Comparison of ENCODE assay signal across 12 mouse cellular contexts in genomic region chr15:28105956-28106355, GRCm38 (mm10).
DNase-seq lines count a peak whose midpoint lies in the region; ATAC-seq and TF ChIP-seq lines count a peak whose summit lies in the region.
"Had no signal": no experiment of that assay in that cellular context is flagged by ENCODE, and none has a peak within 500 bp of the region (broad histone marks: within the 10 kb centered on the region; RNA-seq: fewer than 3 reads in every experiment).

No protein-coding gene starts in this region.

- peak overlapping the region; percentile 45; the same call in 1 of the 2 replicates for H3K27ac ChIP-seq in heart, embryonic 15.5 days
- no peak overlapping the region for H3K27ac ChIP-seq in lung, postnatal 0 days (ENCODE audit: low read length)
- H3K27ac ChIP-seq: embryonic facial prominence, embryonic 15.5 days; macrophage had no signal

- peak; percentile 4 for DNase-seq in heart, adult 8-10 months (ENCODE audit: low spot score)
- no peak for DNase-seq in heart, postnatal 25 days (ENCODE audit: low spot score)
- peak; percentile 4 to 31 for DNase-seq in adrenal gland, postnatal 36 days
- peak; percentile 50 for DNase-seq in lung, postnatal 0 days (ENCODE audit: low spot score)
- DNase-seq in urinary bladder, adult 18-20 months (ENCODE audit: low spot score in 2 of 2), result no peak
- no peak for DNase-seq in frontal cortex, adult 2 months (ENCODE audit: extremely low spot score in 1 of 2, low spot score in 1 of 2)
- no peak for DNase-seq in thymus, postnatal 4 days
- DNase-seq: cerebellum, adult 9-11 months had no signal

- H3K9ac ChIP-seq in heart, embryonic 15.5 days, result no peak overlapping the region
- H3K9ac ChIP-seq in lung, postnatal 0 days (replicated peaks; ENCODE audit: low read depth), result no peak overlapping the region
- H3K9ac ChIP-seq: embryonic facial prominence, embryonic 15.5 days had no signal

- TF ChIP-seq CTCF in lung, postnatal 0 days (IDR thresholded peaks at IDR 0.05), result no peak

- H3K27me3 ChIP-seq in heart, embryonic 15.5 days, result no peaks in the 10 kb centered on the region
- H3K27me3 ChIP-seq in lung, postnatal 0 days (replicated peaks; ENCODE audit: insufficient read depth, low read length), result no peaks in the 10 kb centered on the region
- H3K27me3 ChIP-seq: embryonic facial prominence, embryonic 15.5 days had no signal

- 44% methylated on average over 5 of the region's 5 CpGs for WGBS in heart, embryonic 15.5 days
- WGBS in lung, postnatal 0 days, result 43% methylated on average over 5 of the region's 5 CpGs

- intact Hi-C loops in heart, postnatal 25 days (cut with DNase I), result no loop called here

- H3K36me3 ChIP-seq in heart, embryonic 15.5 days, result no peaks in the 10 kb centered on the region
- H3K36me3 ChIP-seq in lung, postnatal 0 days (ENCODE audit: insufficient read depth, low read length), result no peaks in the 10 kb centered on the region
- H3K36me3 ChIP-seq: embryonic facial prominence, embryonic 15.5 days had no signal

- peak; percentile 50 for TF ChIP-seq EP300 in lung, postnatal 0 days (IDR thresholded peaks at IDR 0.05)

- peak; percentile 84 for ATAC-seq in heart, embryonic 15.5 days (replicated peaks; ENCODE audit: insufficient number of reproducible peaks, insufficient read depth, low FRiP score, low read depth)
- peak; percentile 80 for ATAC-seq in lung, postnatal 0 days
- ATAC-seq: CD4-positive, CD25-positive, alpha-beta regulatory T cell, adult 4 months had no signal

- H3K9me3 ChIP-seq in heart, embryonic 15.5 days (replicated peaks), result no peaks in the 10 kb centered on the region
- H3K9me3 ChIP-seq in lung, postnatal 0 days (ENCODE audit: low read length), result no peaks in the 10 kb centered on the region
- H3K9me3 ChIP-seq: embryonic facial prominence, embryonic 15.5 days had no signal

- no peaks in the 10 kb centered on the region for H3K4me1 ChIP-seq in heart, embryonic 15.5 days (replicated peaks)
- no peaks in the 10 kb centered on the region for H3K4me1 ChIP-seq in lung, postnatal 0 days (ENCODE audit: insufficient read depth, low read depth, low read length)
- H3K4me1 ChIP-seq: embryonic facial prominence, embryonic 15.5 days had no signal

- H3K4me2 ChIP-seq in heart, embryonic 15.5 days, result no peak overlapping the region
- no peak overlapping the region for H3K4me2 ChIP-seq in lung, postnatal 0 days (replicated peaks; ENCODE audit: low read depth, low read length)
- H3K4me2 ChIP-seq: embryonic facial prominence, embryonic 15.5 days had no signal

- no peak overlapping the region for H3K4me3 ChIP-seq in heart, embryonic 15.5 days
- H3K4me3 ChIP-seq in lung, postnatal 0 days (ENCODE audit: low read depth, low read length), result no peak overlapping the region
- H3K4me3 ChIP-seq: embryonic facial prominence, embryonic 15.5 days had no signal

Comparison
In these comparisons a context has a peak if more than half of its experiments do, and no peak if none do; other contexts are left out.
1. DNase-seq: peak in heart, adult 8-10 months (single experiment), adrenal gland, postnatal 36 days (2 of 2) and lung, postnatal 0 days (single experiment); none in heart, postnatal 25 days (single experiment), urinary bladder, adult 18-20 months (0 of 2), frontal cortex, adult 2 months (0 of 2) and thymus, postnatal 4 days (single experiment).